Mouse (Mus musculus) embryonic fibroblast, embryonic 13.5 days (primary cell): Measurements from ENCODE around the gene Mdk. TPM values are rescaled to one million over a fixed set of nuclear protein-coding genes. Genes with fewer than 3 reads are reported as not detected.

ENCODE experiments used
- H3K27ac ChIP-seq: 2 replicates; pipeline ENCODE4 v1.5.1; 2012; ENCODE audit warnings: low read length, control low read depth, inconsistent platforms; ENCODE audit not compliant: insufficient read depth
- H3K4me1 ChIP-seq: 2 replicates; pipeline ENCODE4 v1.6.1; 2011; ENCODE audit warnings: low read length; ENCODE audit not compliant: control insufficient read depth, insufficient read depth
- H3K4me3 ChIP-seq: 2 replicates; pipeline ENCODE4 v1.5.1; 2011; ENCODE audit warnings: mild to moderate bottlenecking, control low read depth, low read length; ENCODE audit not compliant: insufficient read depth
- CTCF ChIP-seq: IDR thresholded peaks from 2 replicates; pipeline ENCODE4 v1.5.1; 2011; ENCODE audit warnings: mild to moderate bottlenecking, control low read depth, low read length, moderate library complexity, borderline replicate concordance; ENCODE audit not compliant: insufficient read depth
- POLR2A ChIP-seq: IDR thresholded peaks from 2 replicates; pipeline ENCODE4 v1.6.1; 2011; ENCODE audit warnings: low read depth, mild to moderate bottlenecking, control low read depth, low read length, moderate library complexity
- polyA plus RNA-seq: library from polyadenylated mRNA; stranded (reverse); fragments of >200 nt; gene quantifications from 2 replicates; pipeline ENCODE4 v1.2.4, GENCODE M21; 2011; ENCODE audit warnings: low read depth; ENCODE audit not compliant: missing spikeins, insufficient read length

Mdk gene
- polyA plus RNA-seq, 1 experiment: 148 TPM

GRCm38 (mm10) chr2:91958701-91959457 lies 26.8 kb upstream of the Mdk start:
- H3K27ac ChIP-seq: no peak overlapping the region
- no peak overlapping the region for H3K4me3 ChIP-seq
- TF ChIP-seq POLR2A (no peak), CTCF (peak; percentile 57; the same call in 1 of the 2 replicates)
- peaks cover 6% of the 10 kb centered on the region for H3K4me1 ChIP-seq

DNA sequence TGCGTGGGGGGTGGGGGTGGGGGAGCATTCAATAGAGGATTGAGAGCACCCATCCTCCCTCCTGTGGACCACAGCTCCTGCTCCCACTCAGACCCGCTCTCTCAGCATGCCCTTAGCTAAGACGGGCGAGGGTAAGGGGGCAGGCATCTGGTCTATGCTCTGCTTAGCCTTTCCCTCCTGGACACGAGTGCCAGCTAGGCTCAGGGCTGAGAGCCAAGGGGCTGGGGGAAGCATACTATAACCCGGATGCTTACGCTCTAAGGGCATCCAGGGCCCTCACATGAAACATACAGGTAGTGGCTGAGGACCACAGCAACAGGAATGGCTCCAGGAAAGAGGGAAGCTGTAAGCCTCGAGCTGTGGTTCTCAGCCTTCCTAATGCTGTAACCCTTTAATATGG lies 26.0 kb upstream of the Mdk start:
- TF ChIP-seq POLR2A: no peak
- no peak for TF ChIP-seq CTCF
- Histone ChIP-seq H3K27ac (no peak overlapping the region), H3K4me1 (peaks cover 6% of the 10 kb centered on the region), H3K4me3 (no peak overlapping the region)

- Histone ChIP-seq H3K27ac (no peak overlapping the region), H3K4me1 (0 out of 2 replicates have a peak, but pooled peaks cover 2% of the 10 kb centered on the region), H3K4me3 (no peak overlapping the region)
- TF ChIP-seq POLR2A (no peak), CTCF (no peak)
Measured at GRCm38 (mm10) chr2:91957096-91957495, 25.0 kb upstream of the Mdk start.

GRCm38 (mm10) chr2:91955875-91956274 lies 23.8 kb upstream of the Mdk start:
- TF ChIP-seq CTCF (no peak), POLR2A (no peak)
- Histone ChIP-seq H3K4me3 (no peak overlapping the region), H3K27ac (no peak overlapping the region), H3K4me1 (no peaks in the 10 kb centered on the region)

DNA sequence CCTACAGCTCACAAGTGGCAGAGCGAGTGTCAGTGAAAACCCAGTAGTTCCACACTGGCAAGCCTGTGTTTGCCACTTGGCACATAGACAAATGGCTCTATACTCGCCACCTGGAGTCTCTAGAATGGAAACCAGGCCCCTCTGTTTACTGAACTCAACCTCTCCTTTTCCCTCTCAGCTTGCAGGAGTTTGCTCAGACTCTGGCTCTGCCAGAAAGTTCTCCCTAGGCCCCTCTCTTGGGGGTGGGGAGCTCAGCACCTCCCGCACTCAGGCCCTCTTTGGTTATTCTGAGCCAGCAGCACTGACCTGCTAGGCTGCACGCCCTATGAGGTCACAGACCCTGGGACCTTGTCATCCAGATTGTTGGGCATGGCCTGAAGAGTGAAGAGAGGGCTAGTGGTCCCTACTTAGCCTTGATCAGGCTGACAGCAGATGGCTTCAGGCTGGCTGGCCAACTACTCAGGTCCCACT lies 23.1 kb upstream of the Mdk start:
- TF ChIP-seq POLR2A (no peak), CTCF (no peak)
- no peaks in the 10 kb centered on the region for H3K4me1 ChIP-seq
- no peak overlapping the region for H3K27ac ChIP-seq
- H3K4me3 ChIP-seq: no peak overlapping the region

- H3K27ac ChIP-seq: no peak overlapping the region
- H3K4me1 ChIP-seq: no peaks in the 10 kb centered on the region
- TF ChIP-seq CTCF (no peak), POLR2A (no peak)
- H3K4me3 ChIP-seq: no peak overlapping the region
Measured at GRCm38 (mm10) chr2:91953825-91954224, 21.7 kb upstream of the Mdk start.

- Histone ChIP-seq H3K4me3 (no peak overlapping the region), H3K27ac (no peak overlapping the region), H3K4me1 (0 out of 2 replicates have a peak, but pooled peaks cover 6% of the 10 kb centered on the region)
- TF ChIP-seq CTCF (no peak), POLR2A (no peak)
Measured at GRCm38 (mm10) chr2:91950275-91951085, 18.4 kb upstream of the Mdk start.

DNA sequence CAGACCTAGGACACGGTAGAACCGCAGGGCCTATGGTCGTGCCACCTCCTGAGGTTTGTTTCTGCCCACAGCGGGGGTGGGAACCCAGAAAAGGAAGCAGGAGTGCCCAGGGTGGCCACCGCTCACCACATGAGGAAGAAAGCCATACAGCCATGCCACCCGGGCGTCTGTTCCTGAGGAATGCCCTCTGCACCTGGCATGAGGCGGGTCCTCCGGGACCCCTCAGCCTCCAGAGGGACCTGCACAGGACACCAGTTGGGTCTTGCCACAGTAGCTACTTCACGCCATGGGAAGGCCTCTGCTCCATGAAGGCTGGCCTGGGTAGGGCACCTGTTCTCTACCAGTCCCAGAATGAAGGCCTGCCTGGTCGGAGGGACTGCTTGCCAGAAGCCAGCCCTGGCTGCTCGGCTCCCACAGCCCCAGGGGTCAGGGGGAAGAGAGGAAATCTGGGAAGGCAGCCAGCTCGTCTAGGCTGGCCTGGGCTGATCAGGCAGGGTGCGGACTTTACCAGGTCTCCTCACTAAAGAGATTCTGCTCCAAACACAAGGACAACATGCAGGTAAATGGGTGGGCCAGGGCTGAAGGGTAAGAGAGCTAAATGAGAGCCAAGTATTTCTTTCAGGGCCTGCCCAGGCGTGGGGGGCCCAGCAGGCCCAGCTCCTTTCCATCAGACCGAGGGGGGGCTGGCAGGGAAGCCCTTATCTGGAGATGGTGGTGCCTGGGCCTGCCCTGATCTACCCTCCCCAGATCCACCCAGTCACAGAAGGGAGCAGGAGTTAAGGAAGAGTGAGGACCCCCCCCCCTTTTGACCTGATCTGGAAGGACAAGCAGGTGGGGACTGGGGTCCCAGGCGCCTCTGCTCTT lies 17.5 kb upstream of the Mdk start:
- Histone ChIP-seq H3K27ac (no peak overlapping the region), H3K4me3 (no peak overlapping the region), H3K4me1 (0 out of 2 replicates have a peak, but pooled peaks cover 6% of the 10 kb centered on the region)
- TF ChIP-seq POLR2A (no peak), CTCF (no peak)

- TF ChIP-seq CTCF (no peak), POLR2A (no peak)
Measured at GRCm38 (mm10) chr2:91948792-91949241, 16.7 kb upstream of the Mdk start.

More at GRCm38 (mm10) chr2:91948792-91949241, 16.7 kb upstream of the Mdk start:
- Histone ChIP-seq H3K4me1 (0 out of 2 replicates have a peak, but pooled peaks cover 6% of the 10 kb centered on the region), H3K27ac (no peak overlapping the region), H3K4me3 (no peak overlapping the region)
